Mouse (Mus musculus): ENCODE data around the gene Zfp512b. TPM values are rescaled to one million over a fixed set of nuclear protein-coding genes. Genes with fewer than 3 reads are reported as not detected.

Gene Zfp512b
- total RNA-seq (2021), result 100 to 1,000 TPM; 191 to 197 TPM

- peak; percentile 86 for DNase-seq
- intact Hi-C loops (cut with DNase I), result no loop called here
These were observed at the start of gene Zfp512b for GRCm38 (mm10) chr2:181592231-181593041. Zfp512b (minus strand) TSS chr2:181592803.

- intact Hi-C loops (cut with DNase I), result no loop called here
- no peak for DNase-seq
These were observed 43.3 kb upstream of the Zfp512b start for GRCm38 (mm10) chr2:181635865-181636264.

GRCm38 (mm10) chr2:181632624-181633023 is 40.0 kb upstream of the Zfp512b start:
- DNase-seq, result no peak
- intact Hi-C loops (cut with DNase I), result no loop called here

- intact Hi-C loops (cut with DNase I), result no loop called here
- no peak for DNase-seq
These were observed 35.9 kb upstream of the Zfp512b start for GRCm38 (mm10) chr2:181628471-181628870.

- intact Hi-C loops (cut with DNase I), result no loop called here
- DNase-seq, result peak; percentile 32
These were observed 30.8 kb upstream of the Zfp512b start for GRCm38 (mm10) chr2:181623401-181623800.

GRCm38 (mm10) chr2:181618761-181619495 is 26.3 kb upstream of the Zfp512b start:
- intact Hi-C loops (cut with DNase I), result no loop called here
- no peak for DNase-seq

GRCm38 (mm10) chr2:181602367-181602766 is 9.8 kb upstream of the Zfp512b start:
- intact Hi-C loops (cut with DNase I), result no loop called here
- no peak for DNase-seq

- intact Hi-C loops (cut with DNase I), result no loop called here
- DNase-seq, result no peak
These were observed 9.1 kb upstream of the Zfp512b start for GRCm38 (mm10) chr2:181601751-181602145.

- intact Hi-C loops (cut with DNase I), result no loop called here
- peak; percentile 97 for DNase-seq
These were observed 8.5 kb upstream of the Zfp512b start for GRCm38 (mm10) chr2:181600828-181601750.

GRCm38 (mm10) chr2:181600226-181600758 is 7.7 kb upstream of the Zfp512b start:
- DNase-seq, result no peak
- intact Hi-C loops (cut with DNase I), result no loop called here

- DNase-seq, result peak; percentile 61
- intact Hi-C loops (cut with DNase I), result no loop called here
These were observed 6.1 kb upstream of the Zfp512b start, which contains the start of gene Samd10 for GRCm38 (mm10) chr2:181598454-181599351. Samd10 (minus strand) TSS chr2:181599212.

- intact Hi-C loops (cut with DNase I), result no loop called here
- no peak for DNase-seq
These were observed 4.9 kb upstream of the Zfp512b start for GRCm38 (mm10) chr2:181597378-181598061.

GRCm38 (mm10) chr2:181596221-181596960 is 3.8 kb upstream of the Zfp512b start:
- intact Hi-C loops (cut with DNase I), result no loop called here

GRCm38 (mm10) chr2:181594946-181595696 is 2.5 kb upstream of the Zfp512b start:
- peak; percentile 50 for DNase-seq
- intact Hi-C loops (cut with DNase I), result no loop called here

More at GRCm38 (mm10) chr2:181596221-181596960, 3.8 kb upstream of the Zfp512b start:
- DNase-seq, result no peak

- no peak for DNase-seq
These were observed 1.3 kb upstream of the Zfp512b start for GRCm38 (mm10) chr2:181593937-181594336.

GRCm38 (mm10) chr2:181593042-181593421 is 429 bp upstream of the Zfp512b start:
- intact Hi-C loops (cut with DNase I), result no loop called here

More at GRCm38 (mm10) chr2:181593937-181594336, 1.3 kb upstream of the Zfp512b start:
- intact Hi-C loops (cut with DNase I), result no loop called here

GRCm38 (mm10) chr2:181591528-181592085 is 996 bp downstream of the Zfp512b start, which contains the start of gene Prpf6:
Prpf6 (plus strand) TSS chr2:181591868.
- DNase-seq, result no peak
- intact Hi-C loops (cut with DNase I), result no loop called here

More at GRCm38 (mm10) chr2:181593042-181593421, 429 bp upstream of the Zfp512b start:
- no peak for DNase-seq
